Mouse (Mus musculus): ENCODE data around the gene Mettl26. TPM values are rescaled to one million over a fixed set of nuclear protein-coding genes. Genes with fewer than 3 reads are reported as not detected.

The Mettl26 gene
- polyA plus RNA-seq, 1 experiment from 2014 or later: 50.7 TPM

DNA sequence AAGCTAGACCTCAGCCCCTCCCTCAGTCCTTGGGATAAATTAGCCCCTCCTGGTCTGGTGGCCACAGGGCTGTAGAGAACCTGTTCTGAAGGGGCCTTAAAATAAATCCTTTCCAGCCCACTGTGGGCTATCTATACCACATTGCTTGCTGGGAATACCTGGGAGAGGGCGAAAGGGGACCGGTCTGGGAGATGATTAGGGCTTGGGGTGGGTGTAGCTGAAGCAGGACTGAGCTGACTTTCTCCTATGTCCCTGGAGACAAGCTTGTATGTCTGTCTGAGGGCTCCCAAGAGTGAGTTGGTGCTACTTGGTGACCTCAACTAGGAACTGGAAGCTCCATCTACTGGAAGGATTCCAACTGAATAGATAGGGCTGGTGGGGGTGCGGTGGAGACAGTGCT is 2.2 kb downstream of the Mettl26 start:
- ATAC-seq (no peak), DNase-seq (ENCODE audit: low spot score) (no peak)
- Histone ChIP-seq H3K27ac (ENCODE audit: low read length) (no peak overlapping the region), H3K4me1 (ENCODE audit: insufficient read depth, low read depth, low read length) (peaks cover 6% of the 10 kb centered on the region; the same call in 1 of the 2 replicates), H3K36me3 (ENCODE audit: insufficient read depth, low read length) (no peaks in the 10 kb centered on the region), H3K9ac (replicated peaks; ENCODE audit: low read depth) (no peak overlapping the region), H3K27me3 (replicated peaks; ENCODE audit: insufficient read depth, low read length) (no peaks in the 10 kb centered on the region), H3K4me3 (ENCODE audit: low read depth, low read length) (no peak overlapping the region), H3K9me3 (ENCODE audit: low read length) (no peaks in the 10 kb centered on the region), H3K4me2 (replicated peaks; ENCODE audit: low read depth, low read length) (no peak overlapping the region)
- TF ChIP-seq CTCF (IDR thresholded peaks at IDR 0.05): no peak
- no peak for TF ChIP-seq EP300 (IDR thresholded peaks at IDR 0.05)
- 93% methylated on average over 3 of the region's 3 CpGs for WGBS

GRCm38 (mm10) chr17:25877741-25878610 is 3.1 kb downstream of the Mettl26 start:
- Histone ChIP-seq H3K27ac (ENCODE audit: low read length) (no peak overlapping the region), H3K9ac (replicated peaks; ENCODE audit: low read depth) (no peak overlapping the region), H3K4me3 (ENCODE audit: low read depth, low read length) (no peak overlapping the region), H3K27me3 (replicated peaks; ENCODE audit: insufficient read depth, low read length) (no peaks in the 10 kb centered on the region), H3K4me2 (replicated peaks; ENCODE audit: low read depth, low read length) (no peak overlapping the region), H3K36me3 (ENCODE audit: insufficient read depth, low read length) (no peaks in the 10 kb centered on the region; the same call in 1 of the 2 replicates), H3K9me3 (ENCODE audit: low read length) (no peaks in the 10 kb centered on the region), H3K4me1 (ENCODE audit: insufficient read depth, low read depth, low read length) (peaks cover 6% of the 10 kb centered on the region; the same call in 1 of the 2 replicates)
- 90% methylated on average over 32 of the region's 32 CpGs for WGBS
- DNase-seq (ENCODE audit: low spot score): no peak
- no peak for ATAC-seq
- no peak for TF ChIP-seq CTCF (IDR thresholded peaks at IDR 0.05)
- TF ChIP-seq EP300 (IDR thresholded peaks at IDR 0.05): no peak

- H3K4me2 ChIP-seq (replicated peaks; ENCODE audit: low read depth, low read length): no peak overlapping the region
- H3K27ac ChIP-seq (ENCODE audit: low read length): no peak overlapping the region
- H3K4me3 ChIP-seq (ENCODE audit: low read depth, low read length): no peak overlapping the region
- DNase-seq (ENCODE audit: low spot score) (no peak), ATAC-seq (no peak)
- WGBS: 93% methylated on average over 19 of the region's 19 CpGs
- H3K9me3 ChIP-seq (ENCODE audit: low read length): no peaks in the 10 kb centered on the region
- peaks cover 6% of the 10 kb centered on the region; the same call in 1 of the 2 replicates for H3K4me1 ChIP-seq (ENCODE audit: insufficient read depth, low read depth, low read length)
- H3K36me3 ChIP-seq (ENCODE audit: insufficient read depth, low read length): peaks cover 6% of the 10 kb centered on the region; the same call in 1 of the 2 replicates
- TF ChIP-seq CTCF (IDR thresholded peaks at IDR 0.05): no peak
- TF ChIP-seq EP300 (IDR thresholded peaks at IDR 0.05): no peak
- no peak overlapping the region for H3K9ac ChIP-seq (replicated peaks; ENCODE audit: low read depth)
- H3K27me3 ChIP-seq (replicated peaks; ENCODE audit: insufficient read depth, low read length): no peaks in the 10 kb centered on the region
Observed at GRCm38 (mm10) chr17:25878611-25879180, 3.8 kb downstream of the Mettl26 start.

DNA sequence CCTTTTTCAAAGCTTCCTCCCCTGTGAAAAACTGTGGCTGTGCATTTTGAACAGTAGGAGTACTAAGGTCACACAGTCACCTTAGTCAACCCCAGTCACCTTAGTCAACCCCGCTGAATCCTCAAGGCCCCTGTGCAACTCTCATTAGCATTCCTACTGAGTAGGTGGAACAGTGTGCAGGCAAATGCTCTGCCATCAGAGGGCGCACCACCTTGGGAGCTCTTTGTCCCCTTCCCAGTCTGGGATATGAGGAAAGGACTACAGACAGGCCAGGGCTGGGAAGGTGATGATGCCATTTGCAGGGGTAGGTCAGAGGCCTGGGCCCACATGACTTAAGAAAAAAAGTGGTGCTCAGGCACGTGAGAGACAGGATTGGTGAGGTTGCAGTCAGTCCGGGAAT is 4.4 kb downstream of the Mettl26 start:
- ATAC-seq: no peak
- no peaks in the 10 kb centered on the region for H3K9me3 ChIP-seq (ENCODE audit: low read length)
- no peak overlapping the region for H3K9ac ChIP-seq (replicated peaks; ENCODE audit: low read depth)
- H3K4me3 ChIP-seq (ENCODE audit: low read depth, low read length): no peak overlapping the region
- H3K27ac ChIP-seq (ENCODE audit: low read length): no peak overlapping the region
- 65% methylated on average over 4 of the region's 4 CpGs for WGBS
- H3K4me2 ChIP-seq (replicated peaks; ENCODE audit: low read depth, low read length): no peak overlapping the region
- H3K27me3 ChIP-seq (replicated peaks; ENCODE audit: insufficient read depth, low read length): no peaks in the 10 kb centered on the region
- peaks cover 9% of the 10 kb centered on the region; the same call in 1 of the 2 replicates for H3K36me3 ChIP-seq (ENCODE audit: insufficient read depth, low read length)
- no peak for DNase-seq (ENCODE audit: low spot score)
- peaks cover 6% of the 10 kb centered on the region; the same call in 1 of the 2 replicates for H3K4me1 ChIP-seq (ENCODE audit: insufficient read depth, low read depth, low read length)
- TF ChIP-seq EP300 (IDR thresholded peaks at IDR 0.05) (no peak), CTCF (IDR thresholded peaks at IDR 0.05) (peak; percentile 66)

DNA sequence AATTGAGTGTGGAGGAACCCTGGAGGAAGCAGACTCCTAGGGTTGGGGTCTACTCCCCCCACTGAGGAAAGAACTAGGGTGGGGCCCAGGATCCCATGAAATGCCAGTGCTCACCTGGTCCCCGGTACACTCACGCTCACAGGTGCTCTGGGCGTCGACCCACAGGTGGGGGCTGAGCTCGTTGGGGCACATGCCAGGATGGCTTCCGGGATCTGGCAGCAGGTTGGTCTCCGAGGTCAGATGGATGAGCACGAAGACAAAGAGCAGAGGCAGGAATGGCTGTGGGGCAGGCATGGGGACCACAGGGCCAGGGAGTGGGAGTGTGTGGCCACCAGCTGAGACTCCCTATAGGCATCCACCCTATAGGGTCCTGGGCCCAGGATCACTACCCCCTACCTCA is 4.9 kb downstream of the Mettl26 start:
- Histone ChIP-seq H3K36me3 (ENCODE audit: insufficient read depth, low read length) (peaks cover 9% of the 10 kb centered on the region; the same call in 1 of the 2 replicates), H3K9me3 (ENCODE audit: low read length) (no peaks in the 10 kb centered on the region), H3K4me1 (ENCODE audit: insufficient read depth, low read depth, low read length) (peaks cover 6% of the 10 kb centered on the region; the same call in 1 of the 2 replicates), H3K27ac (ENCODE audit: low read length) (no peak overlapping the region), H3K4me2 (replicated peaks; ENCODE audit: low read depth, low read length) (no peak overlapping the region), H3K4me3 (ENCODE audit: low read depth, low read length) (no peak overlapping the region), H3K9ac (replicated peaks; ENCODE audit: low read depth) (no peak overlapping the region), H3K27me3 (replicated peaks; ENCODE audit: insufficient read depth, low read length) (no peaks in the 10 kb centered on the region)
- no peak for TF ChIP-seq CTCF (IDR thresholded peaks at IDR 0.05)
- no peak for TF ChIP-seq EP300 (IDR thresholded peaks at IDR 0.05)
- DNase-seq (ENCODE audit: low spot score) (no peak), ATAC-seq (no peak)
- WGBS: 76% methylated on average over 8 of the region's 8 CpGs

- Histone ChIP-seq H3K36me3 (ENCODE audit: insufficient read depth, low read length) (peaks cover 9% of the 10 kb centered on the region; the same call in 1 of the 2 replicates), H3K27ac (ENCODE audit: low read length) (no peak within 1 kb of the TSS), H3K9me3 (ENCODE audit: low read length) (no peaks in the 10 kb centered on the region), H3K27me3 (replicated peaks; ENCODE audit: insufficient read depth, low read length) (no peaks in the 10 kb centered on the region), H3K4me2 (replicated peaks; ENCODE audit: low read depth, low read length) (no peak within 1 kb of the TSS), H3K9ac (replicated peaks; ENCODE audit: low read depth) (no peak within 1 kb of the TSS), H3K4me3 (ENCODE audit: low read depth, low read length) (no peak within 1 kb of the TSS), H3K4me1 (ENCODE audit: insufficient read depth, low read depth, low read length) (peaks cover 6% of the 10 kb centered on the region; the same call in 1 of the 2 replicates)
- DNase-seq (ENCODE audit: low spot score) (no peak), ATAC-seq (no peak)
- whole genome bisulfite sequencing: 48% methylated on average over 5 of the region's 5 CpGs
- no peak for TF ChIP-seq CTCF (IDR thresholded peaks at IDR 0.05)
- no peak for TF ChIP-seq EP300 (IDR thresholded peaks at IDR 0.05)
Observed at GRCm38 (mm10) chr17:25880196-25880910, 5.5 kb downstream of the Mettl26 start, which contains the start of gene Wfikkn1. Wfikkn1 (minus strand) TSS chr17:25880858.

Data from lung, postnatal 0 days (tissue).